Mouse (Mus musculus) right cerebral cortex, postnatal 36 days (tissue): ENCODE data around the gene Xpr1.

ENCODE experiments used
- DNase-seq, 2 experiments: peaks; one replicate each; pipeline ENCODE4 v3.0.0; 2022; ENCODE audit warnings: low spot score in 2 of 2, mixed read lengths in 1 of 2

Xpr1 gene

DNA sequence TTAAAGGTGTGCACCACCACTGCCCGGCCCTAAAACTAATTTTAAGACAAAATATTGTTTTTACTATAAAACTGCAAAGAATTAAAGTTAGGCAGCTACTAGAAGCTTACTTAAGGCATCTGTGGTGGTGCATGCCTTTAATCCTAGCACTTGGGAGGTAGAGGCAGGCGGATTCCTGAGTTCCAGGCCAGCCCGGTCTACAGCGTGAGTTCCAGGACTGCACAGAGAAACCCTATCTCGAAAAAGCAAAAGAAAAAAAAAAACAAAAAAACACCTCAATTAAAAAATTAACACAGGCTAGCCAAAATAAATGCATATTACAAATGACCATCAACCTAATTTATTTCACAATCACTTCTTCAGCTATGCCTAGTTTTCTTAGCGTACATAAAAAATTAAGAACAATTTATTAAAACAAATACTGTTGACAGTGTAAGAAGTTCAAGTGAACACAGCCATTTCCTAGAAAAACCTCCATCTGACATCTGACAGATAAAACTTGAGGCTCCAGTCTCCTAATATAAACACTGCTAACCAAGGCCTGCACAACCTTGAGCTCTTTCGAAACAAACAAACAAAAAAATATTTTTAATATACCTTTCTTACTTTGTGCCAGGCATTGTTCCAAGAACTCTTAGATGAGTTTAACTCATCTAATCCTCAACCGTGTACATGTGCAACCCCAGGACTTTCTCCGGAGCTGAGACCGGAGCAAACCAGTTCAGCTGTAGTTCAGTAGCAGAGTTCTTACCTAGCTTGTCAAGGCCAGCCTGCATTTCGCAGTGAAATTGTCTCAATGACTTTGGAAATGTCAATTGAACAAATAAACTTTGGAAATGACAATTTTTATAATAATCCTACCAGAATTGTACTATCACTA is 9.3 kb downstream of the Xpr1 start:
- no peak for DNase-seq

DNA sequence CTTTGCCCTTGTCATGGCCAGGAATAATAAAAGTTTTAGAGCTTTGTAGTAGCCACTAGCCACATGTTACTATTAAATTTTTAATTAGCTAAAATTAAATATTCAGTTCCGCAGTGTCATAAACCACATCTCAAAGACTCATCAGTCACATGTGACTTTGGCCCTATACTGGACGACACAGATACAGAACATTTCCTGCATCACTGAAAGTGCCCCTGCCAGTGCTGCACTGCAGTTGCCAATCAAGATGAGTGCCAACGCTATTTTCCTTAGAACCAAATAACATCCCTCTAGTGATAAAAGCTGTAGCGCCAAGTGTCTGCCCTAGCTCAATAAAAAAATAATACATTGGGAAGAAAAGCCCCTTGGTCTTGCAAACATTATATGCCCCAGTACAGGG is 17.2 kb downstream of the Xpr1 start:
- DNase-seq: no peak

DNA sequence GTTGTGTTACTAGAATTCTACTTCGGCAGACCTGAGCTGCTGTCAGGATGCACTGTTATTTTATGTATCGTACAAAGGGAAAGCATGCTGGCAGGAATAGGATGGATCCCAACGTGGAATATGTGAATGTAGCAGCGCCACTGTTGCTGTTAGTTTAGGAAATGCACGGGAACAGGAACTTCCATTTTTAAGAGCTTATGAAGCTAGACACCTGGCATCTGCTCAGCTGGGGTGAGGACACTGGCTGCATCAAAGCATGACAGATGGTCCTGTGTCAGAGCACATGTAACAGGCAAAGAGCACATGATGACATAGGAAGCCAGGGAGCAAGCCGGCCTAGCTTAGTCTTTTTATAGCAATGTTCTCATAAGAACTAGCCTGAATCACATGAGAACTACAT is 22.4 kb downstream of the Xpr1 start:
- DNase-seq: no peak

DNA sequence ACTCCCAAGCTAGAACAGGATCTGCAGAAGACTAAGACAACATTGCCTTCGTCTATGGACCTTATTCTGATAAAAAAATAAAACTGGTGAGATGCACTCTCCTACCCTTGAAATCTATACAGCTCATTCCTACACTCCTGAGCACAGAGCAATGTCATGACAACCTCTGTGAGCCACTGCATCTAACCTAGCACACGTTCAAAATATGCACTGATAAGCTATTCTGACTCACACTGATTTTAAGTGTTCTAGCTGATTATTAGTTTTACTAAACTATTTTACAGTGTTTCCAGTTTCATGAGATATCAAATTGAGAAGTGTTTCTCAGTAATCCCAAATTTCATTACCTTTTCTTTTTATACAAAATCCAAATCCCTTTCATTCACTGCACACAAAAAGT is 23.2 kb downstream of the Xpr1 start:
- DNase-seq: no peak

DNA sequence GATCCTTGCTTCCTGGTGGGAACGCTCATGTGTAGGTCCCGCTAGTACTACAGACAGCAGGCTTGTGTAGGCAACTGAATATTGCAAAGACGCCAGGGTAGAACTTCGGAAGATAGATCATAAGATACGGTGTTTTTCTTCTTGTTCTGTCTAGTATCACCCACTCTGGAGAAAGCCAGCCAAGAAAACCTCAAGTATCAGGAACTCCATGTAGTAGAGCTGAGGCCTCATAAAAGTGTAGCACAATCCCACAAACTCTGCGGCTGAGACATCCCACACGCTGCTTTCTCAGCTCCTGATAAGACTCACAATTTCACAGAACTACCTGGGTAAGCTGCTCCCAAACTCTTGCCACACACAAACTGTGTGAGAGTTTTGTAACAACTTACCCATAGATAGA is 24.4 kb downstream of the Xpr1 start:
- DNase-seq: peak in 1 of 2 experiments; percentile 20

DNA sequence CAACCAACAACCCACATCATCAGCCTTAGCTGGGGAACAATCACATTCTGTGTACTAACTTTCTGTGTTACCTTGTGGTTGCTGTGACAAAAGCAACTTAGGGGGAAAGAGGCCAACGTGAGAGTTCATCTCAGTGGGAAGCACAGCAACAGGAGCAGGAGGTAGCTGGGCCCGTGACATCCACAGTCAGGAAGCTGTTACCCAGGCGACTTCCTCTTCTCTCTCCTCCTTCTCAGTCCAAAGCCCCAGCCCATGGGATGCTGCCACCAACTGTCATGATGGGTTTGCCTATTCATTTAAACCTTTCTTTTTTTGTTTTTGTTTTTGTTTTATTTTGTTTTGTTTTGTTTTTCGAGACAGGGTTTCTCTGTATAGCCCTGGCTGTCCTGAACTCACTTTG is 25.7 kb downstream of the Xpr1 start:
- DNase-seq: no peak

DNA sequence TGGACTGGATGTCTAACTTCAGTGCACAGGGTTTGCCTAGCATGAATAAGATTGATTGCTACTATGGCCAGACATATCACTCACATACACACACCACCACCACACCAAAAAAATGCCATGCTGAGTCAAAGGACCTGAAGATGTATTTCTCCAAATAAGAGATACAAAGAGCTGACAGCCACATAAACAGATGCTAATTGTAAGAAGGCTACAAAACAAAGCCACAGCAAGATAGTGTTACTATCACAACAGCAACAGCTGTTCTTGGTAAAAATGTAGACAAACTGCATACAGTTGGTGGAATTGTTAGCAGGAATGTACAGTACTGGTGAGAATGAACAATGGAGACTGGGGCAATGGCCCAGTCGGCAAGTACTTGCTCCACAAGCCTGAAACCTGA is 28.8 kb downstream of the Xpr1 start:
- no peak for DNase-seq

DNA sequence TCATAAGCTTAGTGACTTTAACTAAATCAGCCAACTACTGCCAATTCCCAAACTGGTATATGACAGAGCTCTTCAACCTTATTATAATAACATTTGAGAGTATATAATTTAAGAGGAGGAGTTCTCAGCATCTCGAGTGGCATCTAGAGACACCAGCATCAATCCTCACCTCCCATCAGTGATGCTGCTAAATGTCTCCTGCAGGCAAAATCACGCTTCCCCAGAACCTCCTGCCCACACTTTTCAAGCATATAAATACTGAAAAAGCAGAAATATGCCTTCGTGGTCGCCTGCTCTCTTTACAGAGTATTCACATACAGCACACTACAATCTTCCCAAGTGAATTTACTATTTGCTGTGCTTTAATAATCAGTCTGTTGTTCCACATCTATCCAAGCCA is 30.7 kb downstream of the Xpr1 start:
- peak in 1 of 2 experiments; percentile 22 for DNase-seq

DNA sequence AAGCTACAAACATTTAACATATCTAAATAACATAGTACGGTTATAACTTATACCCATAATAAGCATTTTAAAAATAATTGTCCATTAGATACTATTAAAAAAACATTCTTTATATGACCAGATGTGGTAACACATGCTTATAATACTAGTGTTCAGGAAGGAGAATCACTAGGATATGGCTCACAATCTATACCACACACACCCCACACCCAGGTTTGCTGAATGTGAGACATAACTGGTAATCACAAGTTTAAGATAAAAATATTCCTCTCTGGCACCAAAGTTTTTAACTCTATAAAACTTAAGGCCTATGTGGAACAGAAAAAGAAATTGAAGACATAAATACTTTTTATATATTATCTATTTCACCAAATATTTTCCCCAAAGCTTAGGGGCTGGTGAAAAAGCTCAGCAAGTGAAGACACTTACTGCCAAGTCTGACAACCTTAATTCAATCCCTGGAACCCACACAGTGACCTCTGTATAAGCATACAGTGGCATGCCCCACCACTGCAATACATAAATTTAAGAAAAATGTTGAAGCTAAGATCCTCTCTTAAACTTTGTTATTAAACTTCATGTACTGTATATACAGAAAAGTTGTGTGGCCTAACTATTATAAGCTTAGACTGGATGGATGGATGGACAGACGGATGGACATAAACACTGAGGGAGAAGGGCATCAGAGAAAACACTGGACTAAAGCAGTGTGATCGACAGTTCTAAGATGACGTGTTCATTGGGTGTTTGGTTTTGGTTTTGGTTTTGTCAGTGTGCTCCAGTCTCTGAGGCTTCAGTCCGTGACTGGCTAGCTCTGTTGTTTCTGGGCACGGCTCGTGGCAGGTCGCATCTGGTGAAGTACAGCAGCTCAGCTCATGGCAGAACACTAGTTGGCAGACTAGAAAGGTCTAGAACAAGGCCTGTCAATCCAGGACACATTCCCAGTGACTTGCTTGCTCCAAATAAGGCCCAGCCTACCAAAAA is 33.6 kb downstream of the Xpr1 start:
- DNase-seq: no peak

DNA sequence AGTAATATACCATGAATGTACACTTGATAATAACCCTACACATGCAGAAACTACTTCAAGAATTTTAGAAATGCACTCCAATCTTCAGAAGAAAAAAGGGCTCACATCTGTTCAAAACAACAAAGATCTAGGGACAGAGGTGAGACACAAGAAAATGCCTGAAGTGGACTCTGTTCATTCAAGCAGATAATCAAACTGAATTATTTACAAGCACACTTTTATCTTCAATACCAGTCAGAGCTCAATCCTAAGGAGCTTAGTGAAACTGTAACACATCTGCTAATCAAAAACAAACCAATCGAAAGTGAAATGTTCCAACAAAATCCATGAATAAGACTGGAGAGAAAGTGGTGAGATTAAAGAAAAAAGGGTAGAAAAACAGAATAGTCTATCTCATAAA is 35.3 kb downstream of the Xpr1 start:
- no peak for DNase-seq

DNA sequence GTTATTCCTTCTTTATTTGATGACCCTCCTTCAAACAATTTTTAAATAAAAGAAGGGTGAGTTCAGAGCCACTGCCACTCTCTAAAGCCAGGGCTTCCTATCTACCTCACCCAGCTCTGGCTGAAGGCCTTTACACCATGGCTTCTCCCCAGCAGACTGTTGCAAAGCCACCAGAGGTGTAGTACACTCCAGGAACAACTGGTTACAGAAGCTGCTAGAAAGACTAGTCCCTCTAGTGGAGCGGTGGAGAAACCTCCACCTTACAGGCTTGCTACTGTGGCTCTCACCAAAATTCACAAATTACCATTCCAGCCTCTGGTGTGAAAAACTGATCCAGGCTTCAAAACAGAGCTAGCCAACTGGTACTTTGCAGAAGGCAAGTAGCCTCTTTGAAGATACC is 37.9 kb downstream of the Xpr1 start:
- no peak for DNase-seq

DNA sequence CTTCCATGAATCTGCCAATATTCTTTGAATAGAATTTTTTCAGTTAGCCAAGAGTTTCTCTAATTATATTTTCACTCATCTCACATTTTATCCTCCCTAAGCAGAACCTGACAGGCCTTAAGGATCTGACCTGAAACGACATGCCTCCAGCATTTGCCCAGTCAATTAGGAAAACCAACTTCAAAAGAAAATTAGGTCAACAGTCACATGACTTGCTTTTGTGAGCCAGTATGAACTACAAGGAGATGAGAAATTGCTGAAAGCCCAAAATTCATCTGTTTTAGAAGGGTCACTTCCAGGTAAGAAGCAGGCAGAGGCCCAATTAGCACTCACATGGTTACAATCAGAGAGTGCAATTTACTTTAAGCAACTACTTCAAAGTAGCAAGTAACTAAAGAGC is 44.4 kb downstream of the Xpr1 start:
- DNase-seq: no peak

DNA sequence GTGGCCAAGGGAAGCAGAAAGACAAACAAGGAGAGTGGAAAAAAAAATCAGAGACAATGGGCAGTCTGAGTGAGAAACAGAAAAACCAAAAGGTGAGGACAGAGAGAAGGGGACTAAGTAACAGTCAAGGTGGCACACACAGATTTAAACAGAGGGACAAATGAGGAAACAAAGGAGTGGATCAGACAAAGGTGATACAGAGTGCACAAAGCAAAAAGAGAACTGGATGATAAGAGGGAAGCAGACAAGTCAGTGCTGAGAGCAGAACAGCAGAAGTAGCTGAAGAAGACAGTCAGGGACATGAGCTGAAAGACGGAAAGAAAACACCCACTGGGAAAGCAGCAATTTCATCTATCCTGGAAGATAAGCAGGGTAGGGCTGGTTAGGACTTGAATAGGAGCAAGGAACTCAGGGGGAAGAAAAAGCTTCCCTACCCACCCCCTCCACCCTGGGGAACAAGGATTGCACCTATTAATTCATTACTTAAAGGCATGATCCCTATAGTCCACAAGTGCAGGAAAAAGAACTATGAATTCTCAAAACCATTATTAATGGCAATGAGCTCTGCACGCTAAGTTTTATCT is 47.0 kb downstream of the Xpr1 start:
- no peak for DNase-seq

DNA sequence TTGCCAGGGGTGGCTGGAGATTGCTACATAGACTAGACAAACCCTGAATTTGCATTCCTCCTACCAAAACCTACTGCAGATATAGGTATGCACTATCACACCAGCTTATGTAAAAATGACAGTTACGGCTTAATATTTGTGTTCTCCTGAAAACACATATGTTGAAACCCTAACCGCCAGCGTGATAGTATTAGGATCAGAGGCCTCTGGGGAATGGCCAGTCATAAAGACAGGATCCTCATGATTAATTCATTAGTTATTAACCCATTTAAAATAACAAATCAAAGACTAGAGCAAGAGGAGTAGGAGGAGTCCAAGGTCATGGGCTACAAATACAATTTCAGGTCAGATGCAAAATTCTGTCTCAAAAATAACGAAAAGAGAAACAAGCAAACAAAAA is 50.8 kb downstream of the Xpr1 start:
- DNase-seq: no peak

DNA sequence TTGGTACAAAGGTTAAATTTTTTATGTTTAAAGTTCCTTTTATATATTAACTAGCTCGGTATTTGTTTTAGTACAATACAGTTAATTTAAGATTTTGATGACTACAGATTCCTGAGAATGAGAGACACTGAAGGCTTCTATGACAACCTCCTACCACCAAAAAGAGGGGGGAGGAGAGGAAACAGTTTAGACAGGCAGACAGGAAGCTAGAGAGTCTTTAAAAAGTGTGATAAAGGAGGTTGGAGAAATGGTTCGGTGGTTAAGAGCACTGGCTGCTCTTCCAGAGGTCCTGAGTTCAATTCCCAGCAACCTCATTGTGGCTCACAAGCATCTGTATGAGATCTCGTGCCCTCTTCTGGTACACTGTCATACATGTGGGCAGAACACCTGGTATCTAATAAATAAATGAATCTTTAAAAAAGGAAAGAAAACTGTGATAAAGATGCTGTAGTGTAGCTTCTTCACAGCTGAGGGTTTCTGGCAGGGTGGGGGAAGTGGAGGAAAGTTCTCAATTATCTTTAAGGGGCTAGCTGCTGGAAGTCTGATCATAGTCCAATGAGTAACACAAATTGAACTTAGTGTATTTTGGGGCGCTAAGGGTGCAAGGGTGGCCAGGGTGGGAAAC is 55.6 kb downstream of the Xpr1 start:
- no peak for DNase-seq

DNA sequence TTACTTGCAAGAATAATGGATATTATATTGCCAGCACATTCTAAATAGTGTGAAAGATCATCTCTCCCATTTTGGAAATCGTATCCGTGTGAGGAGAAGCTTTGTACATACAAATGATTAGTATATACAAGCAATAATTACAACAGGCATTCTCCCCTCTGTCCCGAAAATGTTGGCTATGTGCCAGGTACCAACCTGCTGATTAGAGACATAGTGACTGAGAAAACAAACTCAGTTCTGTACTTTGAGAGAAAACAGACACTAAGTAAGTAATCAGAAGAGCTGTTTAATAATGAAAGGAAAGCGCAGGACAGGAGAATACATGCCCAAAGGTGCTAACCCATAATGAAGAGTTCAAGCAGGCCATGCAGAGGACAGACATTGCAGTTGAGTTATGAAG is 64.1 kb downstream of the Xpr1 start:
- no peak for DNase-seq

DNA sequence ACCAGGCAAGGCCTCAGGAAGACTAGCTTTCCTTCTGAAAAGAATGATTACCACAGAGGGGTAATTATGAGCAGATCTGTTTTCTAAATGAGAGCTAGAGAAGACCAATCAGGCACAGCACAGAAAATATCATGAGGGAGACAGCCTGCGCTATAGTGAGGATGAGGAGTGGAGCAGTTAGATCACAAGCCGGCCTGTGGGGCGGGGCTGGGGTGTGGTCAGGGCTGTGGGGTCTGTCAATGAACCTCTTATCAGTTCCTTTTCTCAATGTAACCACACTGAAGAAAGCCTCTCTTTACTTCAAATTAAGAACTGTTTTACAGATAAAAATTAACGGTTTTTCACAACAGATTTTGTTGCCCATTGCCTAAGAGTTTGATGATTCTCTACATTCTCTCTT is 65.7 kb downstream of the Xpr1 start:
- DNase-seq: no peak

DNA sequence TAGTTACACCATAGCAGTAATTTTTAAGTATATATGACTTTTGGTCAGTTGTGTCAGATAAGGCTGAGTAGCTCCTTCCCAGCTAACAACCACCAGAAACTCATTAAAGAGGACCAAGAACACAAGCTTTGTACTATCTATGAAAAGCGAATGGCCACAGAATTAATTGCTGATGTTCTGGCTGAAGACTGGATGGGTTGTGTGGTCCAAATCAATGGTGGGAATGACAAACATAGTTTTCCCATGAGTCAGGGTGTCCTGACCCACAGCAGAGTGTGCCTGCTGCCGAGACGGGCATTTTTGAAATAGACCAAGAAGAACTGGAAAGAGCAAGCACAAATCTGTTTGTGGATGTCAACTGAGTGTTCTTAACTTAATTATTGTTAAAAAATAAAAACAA is 68.7 kb downstream of the Xpr1 start:
- DNase-seq: no peak

DNA sequence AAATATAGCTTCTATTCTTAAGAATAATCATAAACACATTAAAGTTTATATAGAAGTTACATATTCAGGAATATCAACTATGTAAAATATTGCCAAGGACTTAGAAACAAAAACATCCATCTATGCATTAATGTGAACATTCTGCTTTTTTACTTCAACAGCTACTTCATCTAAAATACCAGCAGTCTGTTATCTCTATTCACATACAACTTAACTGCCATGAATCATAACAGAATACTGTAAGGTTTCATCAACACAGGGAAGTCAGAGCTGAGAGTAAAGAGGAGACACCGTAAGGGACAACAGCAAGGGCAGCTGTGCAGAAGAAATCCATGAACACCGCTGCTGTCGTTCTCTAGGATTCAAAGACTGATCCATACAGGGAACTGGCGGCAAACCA is 69.9 kb downstream of the Xpr1 start:
- no peak for DNase-seq

DNA sequence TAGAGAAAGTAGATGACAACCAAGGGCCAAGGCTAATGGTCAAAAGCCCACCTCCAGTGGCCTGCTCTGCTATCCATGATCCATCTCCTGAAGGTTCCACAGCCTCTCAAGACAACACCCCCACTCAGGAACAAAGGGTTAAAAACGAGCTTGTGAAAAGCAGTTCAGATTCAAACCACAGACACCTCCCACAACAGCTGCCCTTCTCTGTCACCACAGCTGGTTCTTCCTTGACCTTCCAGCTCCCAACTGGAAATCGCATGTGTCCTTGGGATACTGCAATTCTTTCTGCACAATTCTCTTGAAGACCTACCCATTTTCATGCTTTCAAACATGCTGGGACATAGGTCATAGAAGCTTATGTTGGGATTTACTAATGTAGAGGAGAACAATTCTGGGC is 73.2 kb downstream of the Xpr1 start:
- DNase-seq: no peak

DNA sequence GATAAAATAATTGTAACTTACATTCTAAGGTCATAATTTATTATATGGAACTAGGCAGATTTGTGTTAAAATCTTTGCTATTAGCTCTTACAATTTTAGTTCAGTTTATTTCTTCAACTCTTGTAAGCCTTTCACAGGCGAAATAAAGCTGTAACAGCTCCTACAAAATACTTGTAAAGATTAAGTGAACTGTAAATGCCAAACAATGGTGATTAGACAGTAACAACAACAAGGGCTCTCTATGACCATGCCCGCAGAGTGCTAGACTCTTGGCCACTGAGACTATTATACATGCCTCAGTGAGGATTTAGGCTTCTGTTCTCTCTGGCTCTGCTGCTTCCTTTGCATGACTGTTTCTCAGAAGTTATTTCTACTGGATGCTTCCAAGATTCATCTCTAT is 77.6 kb downstream of the Xpr1 start:
- DNase-seq: no peak

DNA sequence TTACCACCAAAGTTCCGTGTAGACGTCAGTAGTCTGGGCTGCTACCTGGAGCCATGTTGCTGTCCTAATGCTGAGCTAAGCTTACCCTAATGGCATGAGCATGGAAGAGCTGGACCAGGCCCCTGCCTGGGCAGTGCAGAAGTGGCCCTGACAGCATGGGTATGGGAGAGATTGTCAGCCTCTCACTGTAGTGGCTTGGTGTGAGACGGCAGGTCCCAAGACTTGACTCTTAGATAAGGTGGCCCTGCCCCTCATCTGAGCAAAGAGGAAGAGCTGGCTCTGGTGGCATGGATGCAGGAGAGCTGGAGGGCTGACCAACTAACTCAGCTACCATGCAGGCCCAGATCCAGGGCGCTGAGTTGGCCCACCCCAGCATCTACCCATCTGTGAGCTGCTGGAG is 79.9 kb downstream of the Xpr1 start:
- DNase-seq: no peak
